Mouse (Mus musculus) activated CD4-positive, CD25-positive, alpha-beta regulatory T cell, adult 9 weeks (primary cell): ENCODE results near the gene Txndc2. TPM values are rescaled to one million over a fixed set of nuclear protein-coding genes. Genes with fewer than 3 reads are reported as not detected.

Experiments
- polyA plus RNA-seq: library from polyadenylated mRNA; unstranded; fragments of 100-300 nt; shearing (Covaris generic); gene quantifications from one replicate; pipeline ENCODE4 v1.2.1, GENCODE M21; 2017

Gene Txndc2
- not detected for polyA plus RNA-seq

DNA sequence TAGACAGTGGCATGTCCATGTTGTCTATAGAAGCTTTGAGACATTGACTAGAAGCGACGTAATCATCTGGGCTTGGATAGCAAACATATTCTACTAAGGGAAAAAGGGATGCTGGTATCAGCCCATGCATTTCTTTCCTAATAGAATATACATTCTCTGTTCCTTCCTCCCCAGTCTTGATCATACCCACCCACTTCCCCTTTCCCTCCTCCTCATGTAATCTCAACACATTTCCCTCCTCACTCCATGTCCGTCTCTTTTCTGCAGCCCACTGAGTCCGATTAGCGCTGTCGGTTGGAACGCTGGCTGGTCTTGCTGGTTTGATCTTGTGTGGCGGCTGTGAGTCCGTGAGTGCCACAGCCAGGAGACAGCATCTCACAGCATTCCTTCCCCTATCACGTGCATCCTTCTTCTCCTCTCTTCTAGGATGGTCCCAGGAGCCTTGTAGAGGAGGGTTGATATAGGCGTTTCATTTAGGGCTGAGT lies at the start of gene Txndc2:
Txndc2 (minus strand) TSS at position 435 of the 485 bp plus-strand sequence.

GRCm38 (mm10) chr17:65613463-65614412 lies 28.2 kb downstream of the Txndc2 start, which contains the start of gene Vapa:
TSS of gene Vapa (minus strand) at chr17:65613555.

Other genes with a start within 250 kb of the Txndc2 start
- not detected for gene Tmem232, start 101.4 kb downstream of the Txndc2 start, polyA plus RNA-seq
- gene Vapa, start 28.6 kb downstream of the Txndc2 start, polyA plus RNA-seq: 29.2 TPM
- gene Rab31, start 130.6 kb upstream of the Txndc2 start, polyA plus RNA-seq: 3.6 TPM
- 23.9 TPM for gene Ppp4r1, start 140.4 kb upstream of the Txndc2 start, polyA plus RNA-seq
- 76.3 TPM for gene Ralbp1, start 243.6 kb upstream of the Txndc2 start, polyA plus RNA-seq